Mouse (Mus musculus) lung, embryonic 14.5 days (tissue): ENCODE data around the gene Magi1. TPM values are rescaled to one million over a fixed set of nuclear protein-coding genes. Genes with fewer than 3 reads are reported as not detected.

Experiments used
- ATAC-seq: fragments of 200-750 bp; cut with Nextera tagmentation; 2 replicates; pipeline ENCODE4 v1.8.0; 2017; ENCODE audit warnings: mild to moderate bottlenecking, moderate TSS enrichment, moderate library complexity; ENCODE audit not compliant: insufficient read depth
- DNase-seq: peaks from one replicate; pipeline ENCODE4 v3.0.0-alpha.2; 2015
- H3K27ac ChIP-seq: fragments of 300-500 bp; sonication (generic); 2 replicates; pipeline ENCODE4 v1.5.1; 2014; ENCODE audit warnings: low read depth, mild to moderate bottlenecking, moderate library complexity
- H3K27me3 ChIP-seq: fragments of 300-500 bp; sonication (generic); 2 replicates; pipeline ENCODE4 v1.6.1; 2014; ENCODE audit warnings: low read length, control low read depth; ENCODE audit not compliant: insufficient read depth
- H3K36me3 ChIP-seq: fragments of 300-500 bp; sonication (generic); 2 replicates; pipeline ENCODE4 v1.6.1; 2014; ENCODE audit warnings: control low read depth; ENCODE audit not compliant: insufficient read depth
- H3K4me1 ChIP-seq: fragments of 300-500 bp; sonication (generic); 2 replicates; pipeline ENCODE4 v1.6.1; 2014; ENCODE audit warnings: antibody characterized with exemption, control low read depth; ENCODE audit not compliant: insufficient read depth
- H3K4me2 ChIP-seq: fragments of 300-500 bp; sonication (generic); 2 replicates; pipeline ENCODE4 v1.6.1; 2014; ENCODE audit warnings: mild to moderate bottlenecking
- H3K4me3 ChIP-seq: fragments of 300-500 bp; sonication (generic); 2 replicates; pipeline ENCODE4 v1.5.1; 2014; ENCODE audit warnings: low read depth, low read length
- H3K9ac ChIP-seq: fragments of 300-500 bp; sonication (generic); 2 replicates; pipeline ENCODE4 v1.6.1; 2014
- H3K9me3 ChIP-seq: fragments of 300-500 bp; sonication (generic); 2 replicates; pipeline ENCODE4 v1.6.1; 2016; ENCODE audit warnings: low read depth, low read length, control low read depth
- CTCF ChIP-seq: IDR thresholded peaks from 2 replicates; pipeline ENCODE4 v1.5.1; 2016; ENCODE audit warnings: antibody characterized with exemption, low read depth
- WGBS: fragments of 180-500 bp; shearing (Covaris S2); extraction: QIAGEN DNeasy Blood & Tissue Kit; methylation state at CpG from one replicate; pipeline ENCODE4 v1.1.7; 2014; 5-methylcytosine and 5-hydroxymethylcytosine counted together
- polyA plus RNA-seq: library from polyadenylated mRNA; unstranded; fragments of >200 nt; fragmentation: Nextera tagmentation; extraction: Ambion mirVana; gene quantifications from 2 replicates; pipeline ENCODE4 v1.2.1, GENCODE M21; 2014

Gene Magi1
- polyA plus RNA-seq, 1 experiment from 2014 or later = 10.1 TPM

GRCm38 (mm10) chr6:93996841-93997485, 286.8 kb downstream of the Magi1 start:
- no peak overlapping the region for H3K4me3 ChIP-seq
- no peaks in the 10 kb centered on the region for H3K27me3 ChIP-seq
- no peaks in the 10 kb centered on the region for H3K4me1 ChIP-seq
- no peaks in the 10 kb centered on the region for H3K36me3 ChIP-seq
- no peak overlapping the region for H3K27ac ChIP-seq
- DNase-seq (no peak), ATAC-seq (no peak)
- no peaks in the 10 kb centered on the region for H3K9me3 ChIP-seq
- H3K9ac ChIP-seq = no peak overlapping the region
- 82% methylated on average over 8 of the region's 8 CpGs for WGBS
- H3K4me2 ChIP-seq = no peak overlapping the region
- no peak for TF ChIP-seq CTCF

DNA sequence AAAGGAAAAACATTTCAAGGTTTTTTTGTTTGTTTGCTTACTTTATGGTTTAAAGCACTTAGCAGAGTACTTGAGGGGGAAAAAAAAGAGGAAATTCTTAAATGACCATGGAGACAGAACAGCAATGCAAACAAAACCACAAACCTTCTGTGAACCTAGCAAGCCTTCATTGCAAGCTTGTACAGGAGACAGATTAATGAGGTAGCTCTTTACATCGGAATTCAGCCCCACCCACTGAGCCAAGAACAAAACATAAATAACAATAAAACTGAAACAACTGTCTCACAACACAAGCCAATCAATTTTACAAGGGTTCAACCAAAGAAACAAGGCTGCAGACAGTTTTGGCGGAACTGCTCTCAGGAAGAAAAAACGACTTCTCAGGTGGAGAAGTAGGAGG, 296.2 kb downstream of the Magi1 start:
- Histone ChIP-seq H3K9me3 (no peaks in the 10 kb centered on the region), H3K9ac (no peak overlapping the region), H3K36me3 (no peaks in the 10 kb centered on the region), H3K27me3 (no peaks in the 10 kb centered on the region), H3K4me3 (no peak overlapping the region), H3K4me1 (no peaks in the 10 kb centered on the region; the same call in 1 of the 2 replicates), H3K4me2 (no peak overlapping the region), H3K27ac (no peak overlapping the region)
- ATAC-seq (no peak), DNase-seq (no peak)
- 30% methylated on average over 3 of the region's 3 CpGs for WGBS
- no peak for TF ChIP-seq CTCF

GRCm38 (mm10) chr6:93985111-93985510, 298.6 kb downstream of the Magi1 start:
- WGBS = 64% methylated on average over 9 of the region's 9 CpGs
- Histone ChIP-seq H3K4me3 (no peak overlapping the region), H3K27ac (no peak overlapping the region), H3K27me3 (no peaks in the 10 kb centered on the region), H3K9ac (no peak overlapping the region), H3K9me3 (no peaks in the 10 kb centered on the region), H3K4me1 (no peaks in the 10 kb centered on the region), H3K36me3 (no peaks in the 10 kb centered on the region), H3K4me2 (no peak overlapping the region)
- DNase-seq (peak; percentile 59), ATAC-seq (no peak)
- peak; percentile 69 for TF ChIP-seq CTCF

DNA sequence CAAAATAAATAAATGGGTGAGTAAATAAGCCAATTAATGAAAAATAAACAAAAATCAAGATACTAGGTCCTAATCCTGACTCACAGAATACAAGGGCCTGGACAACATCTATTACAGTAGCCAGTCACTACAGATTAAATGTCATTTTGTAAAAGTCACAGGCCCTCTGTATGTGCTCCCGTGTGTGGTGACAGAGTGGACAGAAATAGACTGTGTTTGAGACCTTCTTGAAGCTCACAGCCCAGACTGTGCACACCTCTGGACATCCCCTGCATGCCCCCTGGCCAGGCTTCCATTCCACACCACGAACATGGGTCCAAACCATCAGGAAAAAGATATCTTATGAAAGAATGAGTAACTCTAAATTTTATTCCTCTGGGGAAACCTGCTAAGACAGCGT, 300.2 kb downstream of the Magi1 start:
- no peak overlapping the region for H3K27ac ChIP-seq
- DNase-seq (no peak), ATAC-seq (no peak)
- WGBS = 72% methylated on average over 3 of the region's 3 CpGs
- H3K4me1 ChIP-seq = no peaks in the 10 kb centered on the region
- H3K36me3 ChIP-seq = no peaks in the 10 kb centered on the region
- H3K9ac ChIP-seq = no peak overlapping the region
- no peak overlapping the region for H3K4me3 ChIP-seq
- no peaks in the 10 kb centered on the region for H3K9me3 ChIP-seq
- no peak for TF ChIP-seq CTCF
- H3K4me2 ChIP-seq = no peak overlapping the region
- no peaks in the 10 kb centered on the region for H3K27me3 ChIP-seq

DNA sequence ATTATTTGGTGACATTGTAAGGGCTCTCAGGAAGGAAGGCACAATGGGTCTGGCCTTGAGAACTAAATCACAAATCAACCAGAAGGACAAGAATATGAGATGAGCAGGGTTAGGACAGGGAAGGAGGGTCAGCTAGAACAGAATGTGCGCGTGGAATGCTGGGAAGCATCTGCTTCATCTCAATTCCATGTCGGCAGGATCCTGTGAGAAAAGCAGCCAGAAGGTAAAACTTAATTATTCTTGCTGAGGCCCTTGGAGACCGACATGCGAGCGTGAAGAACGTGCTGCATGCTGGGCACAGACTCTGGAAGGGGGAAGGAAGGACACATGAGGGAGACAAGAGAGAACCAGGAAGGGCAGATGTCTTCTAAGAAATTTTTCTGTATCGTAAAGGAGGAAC, 302.5 kb downstream of the Magi1 start:
- Histone ChIP-seq H3K27me3 (no peaks in the 10 kb centered on the region), H3K4me1 (no peaks in the 10 kb centered on the region), H3K9me3 (no peaks in the 10 kb centered on the region), H3K36me3 (no peaks in the 10 kb centered on the region), H3K27ac (no peak overlapping the region), H3K4me2 (no peak overlapping the region), H3K4me3 (no peak overlapping the region), H3K9ac (no peak overlapping the region)
- DNase-seq (no peak), ATAC-seq (no peak)
- WGBS = 51% methylated on average over 8 of the region's 8 CpGs
- TF ChIP-seq CTCF = no peak

GRCm38 (mm10) chr6:93979241-93979640, 304.5 kb downstream of the Magi1 start:
- 83% methylated on average over 3 of the region's 3 CpGs for WGBS
- H3K27me3 ChIP-seq = no peaks in the 10 kb centered on the region
- no peak overlapping the region for H3K9ac ChIP-seq
- no peak overlapping the region for H3K4me3 ChIP-seq
- no peaks in the 10 kb centered on the region for H3K9me3 ChIP-seq
- no peaks in the 10 kb centered on the region for H3K36me3 ChIP-seq
- H3K4me1 ChIP-seq = no peaks in the 10 kb centered on the region
- ATAC-seq (no peak), DNase-seq (no peak)
- H3K4me2 ChIP-seq = no peak overlapping the region
- no peak overlapping the region for H3K27ac ChIP-seq
- TF ChIP-seq CTCF = no peak

DNA sequence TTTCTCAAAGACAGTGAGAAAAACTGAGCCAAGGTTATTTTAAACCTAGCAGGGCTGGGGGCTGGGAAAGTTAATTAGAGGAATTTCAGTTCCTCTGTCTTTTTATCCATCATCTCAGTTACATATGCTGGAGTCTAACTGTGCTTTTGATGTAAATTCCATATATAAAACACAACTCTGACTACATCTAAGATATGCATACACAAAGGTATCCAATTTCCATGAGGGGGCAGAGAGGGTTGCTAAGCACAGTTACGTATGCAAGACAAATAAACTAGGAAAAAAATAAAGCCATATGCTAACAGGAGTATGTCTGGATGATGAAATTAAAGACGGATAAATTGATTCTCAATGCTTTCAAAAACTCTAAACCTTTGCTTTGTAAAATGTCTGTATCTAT, 315.0 kb downstream of the Magi1 start:
- Histone ChIP-seq H3K27me3 (no peaks in the 10 kb centered on the region), H3K36me3 (no peaks in the 10 kb centered on the region), H3K4me3 (no peak overlapping the region), H3K4me2 (no peak overlapping the region), H3K4me1 (no peaks in the 10 kb centered on the region), H3K9me3 (no peaks in the 10 kb centered on the region), H3K27ac (no peak overlapping the region), H3K9ac (no peak overlapping the region)
- WGBS = 49% methylated on average over 2 of the region's 2 CpGs
- ATAC-seq (no peak), DNase-seq (no peak)
- TF ChIP-seq CTCF = no peak
